Mouse (Mus musculus): ENCODE results near the gene Btf3.

GRCm38 (mm10) chr13:98359337-98359736 lies 42.5 kb upstream of the Btf3 start:
- TF ChIP-seq CTCF (IDR thresholded peaks at IDR 0.05; ENCODE audit: low read depth) (no peak), EP300 (IDR thresholded peaks at IDR 0.05; ENCODE audit: low read depth) (no peak)

All from heart, postnatal 0 days (tissue).